Mouse (Mus musculus) splenic B cell, adult 2 months (primary cell): ENCODE measurements around the gene Hdhd5.
A peak's percentile ranks its signal among the peaks of the same experiment; 100 is the strongest.

ENCODE experiments used
- DNase-seq: peaks from one replicate; pipeline ENCODE4 v3.0.0-alpha.2; 2011; ENCODE audit warnings: low read depth, low spot score
- H3K27me3 ChIP-seq: 2 replicates; pipeline ENCODE4 v1.6.1; 2012; ENCODE audit warnings: mild to moderate bottlenecking, low read length, moderate library complexity, mixed read lengths; ENCODE audit not compliant: control insufficient read depth, poor library complexity, insufficient read depth, severe bottlenecking
- H3K36me3 ChIP-seq: 2 replicates; pipeline ENCODE4 v1.6.1; 2012; ENCODE audit warnings: mild to moderate bottlenecking, low read length, moderate library complexity, mixed read lengths; ENCODE audit not compliant: control insufficient read depth, poor library complexity, insufficient read depth, severe bottlenecking

Gene Hdhd5

DNA sequence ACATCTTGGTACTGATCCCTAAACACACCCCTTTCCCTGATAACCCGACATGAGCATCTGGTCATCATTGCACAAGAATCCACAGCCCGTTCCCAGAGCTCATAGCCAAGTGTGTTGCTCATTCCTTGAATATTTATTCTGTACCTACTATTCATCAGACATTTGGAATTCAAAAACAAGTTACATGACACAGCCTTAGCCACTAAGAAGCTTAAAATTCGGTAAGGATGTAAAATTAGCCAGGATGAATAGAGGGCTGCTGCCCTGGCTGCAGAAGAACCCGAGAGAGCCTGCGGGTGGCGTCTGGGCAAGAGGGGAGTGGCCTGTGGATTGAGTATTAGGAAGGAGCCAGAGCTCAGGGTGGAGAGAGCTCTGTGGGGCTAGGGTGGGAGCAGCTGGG, 48.4 kb downstream of the Hdhd5 start:
- H3K27me3 ChIP-seq, result no peaks in the 10 kb centered on the region
- no peak for DNase-seq
- H3K36me3 ChIP-seq, result peaks cover 26% of the 10 kb centered on the region

DNA sequence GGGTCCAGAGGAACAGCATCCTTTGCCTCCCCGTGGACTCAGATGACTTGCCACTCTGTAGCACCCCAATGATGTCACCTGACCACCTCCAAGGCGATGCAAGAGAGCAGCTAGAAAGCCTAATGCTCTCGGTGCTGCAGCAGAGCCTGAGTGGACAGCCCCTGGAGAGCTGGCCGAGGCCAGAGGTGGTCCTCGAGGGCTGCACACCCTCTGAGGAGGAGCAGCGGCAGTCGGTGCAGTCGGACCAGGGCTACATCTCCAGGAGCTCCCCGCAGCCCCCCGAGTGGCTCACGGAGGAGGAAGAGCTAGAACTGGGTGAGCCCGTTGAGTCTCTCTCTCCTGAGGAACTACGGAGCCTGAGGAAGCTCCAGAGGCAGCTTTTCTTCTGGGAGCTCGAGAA, 49.1 kb downstream of the Hdhd5 start:
- Histone ChIP-seq H3K27me3 (no peaks in the 10 kb centered on the region), H3K36me3 (peaks cover 26% of the 10 kb centered on the region)
- DNase-seq, result no peak

DNA sequence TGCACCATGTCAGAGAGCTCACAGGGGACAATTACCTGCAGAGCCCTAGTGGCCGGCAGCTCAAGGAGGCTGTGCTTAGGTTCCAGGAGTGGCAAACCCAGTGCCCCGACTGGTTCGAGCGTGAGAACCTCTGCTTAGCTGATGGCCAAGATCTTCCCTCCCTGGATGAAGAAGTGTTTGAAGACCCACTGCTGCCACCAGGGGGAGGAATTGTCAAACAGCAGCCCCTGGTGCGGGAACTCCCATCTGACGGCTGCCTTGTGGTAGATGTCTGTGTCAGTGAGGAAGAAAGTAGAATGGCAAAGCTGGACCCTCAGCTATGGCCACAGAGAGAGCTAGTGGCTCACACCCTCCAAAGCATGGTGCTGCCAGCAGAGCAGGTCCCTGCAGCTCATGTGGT, 49.6 kb downstream of the Hdhd5 start:
- no peaks in the 10 kb centered on the region for H3K27me3 ChIP-seq
- peak; percentile 72 for DNase-seq
- peaks cover 26% of the 10 kb centered on the region for H3K36me3 ChIP-seq

DNA sequence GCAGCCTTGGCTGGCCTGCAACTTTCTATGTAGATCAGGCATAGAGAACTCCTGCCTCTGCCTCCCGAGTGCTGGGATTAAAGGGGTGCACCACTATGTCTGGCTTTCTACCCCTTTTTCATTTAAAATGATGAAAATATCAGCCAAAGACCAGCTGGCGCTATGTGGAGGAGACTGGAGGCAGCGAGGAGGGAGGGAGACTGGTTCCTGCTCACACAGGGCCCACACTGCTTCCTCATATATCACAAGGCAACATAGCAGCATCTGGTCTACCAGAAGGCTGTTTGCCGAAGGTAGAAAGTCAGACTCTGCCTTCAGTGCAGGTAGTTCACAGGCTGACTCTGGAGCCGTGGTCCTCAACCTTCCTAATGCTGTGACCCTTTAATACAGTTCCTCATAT, 50.8 kb downstream of the Hdhd5 start:
- Histone ChIP-seq H3K27me3 (no peaks in the 10 kb centered on the region), H3K36me3 (peaks cover 30% of the 10 kb centered on the region)
- DNase-seq, result no peak

DNA sequence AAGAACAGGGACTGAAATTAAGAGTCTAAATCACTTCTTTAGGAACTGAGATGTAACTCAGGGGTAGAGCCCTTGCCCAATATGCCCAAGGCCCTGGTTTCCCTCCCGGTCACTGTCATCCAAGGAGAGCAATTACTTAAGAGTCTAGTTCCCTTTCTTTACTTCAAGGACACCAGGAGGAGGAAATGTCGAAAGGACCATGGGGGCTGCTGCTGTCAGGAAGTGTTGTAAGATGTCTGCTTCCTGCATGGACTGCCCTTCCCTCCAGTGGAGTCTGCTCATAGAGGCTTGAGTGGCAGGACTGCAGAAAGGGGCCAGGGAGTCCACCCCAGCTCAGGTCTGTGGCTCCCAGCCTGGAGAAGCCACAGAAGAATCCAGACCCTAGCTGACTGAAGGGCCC, 51.8 kb downstream of the Hdhd5 start:
- H3K36me3 ChIP-seq, result peaks cover 32% of the 10 kb centered on the region
- DNase-seq, result no peak
- no peaks in the 10 kb centered on the region for H3K27me3 ChIP-seq

DNA sequence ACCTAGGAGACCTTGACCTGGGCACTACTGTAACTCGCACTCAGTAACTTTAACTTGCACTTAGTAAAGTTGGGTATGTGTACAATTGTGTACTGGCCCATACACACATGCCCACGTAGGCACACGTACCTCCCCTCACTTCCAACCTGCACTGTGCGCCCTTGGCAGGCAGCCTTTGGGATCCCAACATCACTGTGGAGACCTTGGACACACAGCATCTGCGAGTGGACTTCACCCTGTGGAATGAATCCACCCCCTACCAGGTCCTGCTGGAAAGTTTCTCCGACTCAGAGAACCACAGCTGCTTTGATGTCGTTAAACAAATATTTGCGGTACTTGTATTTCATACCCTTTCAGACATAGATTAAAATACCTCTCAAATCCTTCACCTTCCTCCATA, 55.8 kb downstream of the Hdhd5 start:
- no peaks in the 10 kb centered on the region for H3K27me3 ChIP-seq
- no peak for DNase-seq

DNA sequence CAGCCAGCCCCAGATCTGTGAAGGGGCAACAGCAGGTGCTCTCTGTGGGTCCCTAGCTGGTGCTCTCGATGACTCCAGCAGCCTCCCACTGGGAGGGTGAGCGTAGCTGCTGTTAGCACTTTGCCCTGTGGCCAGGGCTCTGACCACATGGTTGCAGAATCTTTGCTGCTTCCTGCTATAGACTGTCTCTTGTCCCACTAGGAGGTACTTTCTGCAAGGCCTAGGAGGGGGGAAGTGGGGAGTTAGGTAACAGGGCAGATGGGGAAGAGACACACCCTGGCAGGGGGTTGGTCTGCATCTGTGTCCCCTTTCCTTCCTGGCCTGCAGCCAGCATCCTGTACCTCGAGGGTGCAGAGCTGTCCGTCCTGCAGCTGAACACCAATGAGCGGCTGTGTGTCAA, 57.7 kb downstream of the Hdhd5 start:
- DNase-seq, result peak; percentile 58
- H3K36me3 ChIP-seq, result peaks cover 9% of the 10 kb centered on the region
- H3K27me3 ChIP-seq, result no peaks in the 10 kb centered on the region

More for the DNA sequence above, 55.8 kb downstream of the Hdhd5 start:
- peaks cover 19% of the 10 kb centered on the region for H3K36me3 ChIP-seq

DNA sequence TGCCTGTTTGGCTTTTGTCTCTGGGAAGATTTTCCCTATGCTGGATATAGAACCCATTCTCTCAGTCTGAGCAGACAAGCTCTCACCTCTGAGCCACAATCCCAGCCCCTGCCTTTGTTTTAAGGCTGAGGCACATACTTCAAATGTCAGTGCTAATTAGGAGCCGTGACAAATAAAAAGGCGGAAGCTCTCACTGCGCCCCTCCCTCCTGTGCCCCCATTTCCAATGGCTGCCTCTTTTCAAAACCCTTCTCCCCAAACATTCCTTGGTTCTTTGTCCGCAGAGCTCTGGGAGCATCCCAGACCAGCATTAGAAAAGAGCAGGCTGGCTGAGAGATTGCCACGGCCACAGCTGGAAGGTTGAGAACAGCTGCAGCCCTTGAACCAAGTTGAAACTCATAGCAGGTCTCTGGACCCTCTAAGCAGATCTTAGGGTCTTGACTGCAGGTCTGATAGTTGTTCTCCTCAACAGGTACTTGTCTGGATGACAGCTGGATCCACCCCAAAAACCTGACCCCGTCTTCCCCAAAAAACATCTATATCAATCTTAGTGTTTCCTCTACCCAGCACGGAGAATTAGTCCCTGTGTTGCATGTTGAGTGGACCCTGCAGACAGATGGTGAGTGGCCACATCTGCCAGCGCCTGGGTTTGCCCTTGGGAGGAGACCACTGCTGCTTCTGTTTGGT, 58.5 kb downstream of the Hdhd5 start:
- H3K27me3 ChIP-seq, result no peaks in the 10 kb centered on the region
- peaks cover 6% of the 10 kb centered on the region for H3K36me3 ChIP-seq
- DNase-seq, result no peak

DNA sequence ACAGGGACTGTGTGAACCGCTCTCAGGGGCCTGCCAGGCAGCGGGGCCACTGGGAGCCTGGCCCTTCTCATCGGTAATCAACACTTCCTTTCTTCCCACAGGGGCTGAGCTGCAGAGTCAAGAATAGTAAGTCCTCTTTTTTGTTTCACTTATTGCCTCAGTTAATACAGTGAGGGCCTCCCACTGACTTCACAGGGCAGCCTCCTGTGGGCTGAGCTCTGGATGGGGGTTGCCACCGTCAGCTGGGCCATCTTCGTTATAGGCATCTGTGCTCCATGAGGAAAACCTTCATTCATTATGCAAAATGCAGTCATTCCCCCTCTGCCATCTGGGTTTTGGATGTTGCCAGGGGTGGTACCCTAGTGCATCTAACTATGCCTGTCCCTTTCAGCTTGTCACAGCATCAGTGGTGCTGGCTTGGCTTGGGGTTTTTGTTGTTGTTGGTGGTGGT, 59.1 kb downstream of the Hdhd5 start:
- Histone ChIP-seq H3K36me3 (peaks cover 6% of the 10 kb centered on the region), H3K27me3 (no peaks in the 10 kb centered on the region)
- peak; percentile 51 for DNase-seq

DNA sequence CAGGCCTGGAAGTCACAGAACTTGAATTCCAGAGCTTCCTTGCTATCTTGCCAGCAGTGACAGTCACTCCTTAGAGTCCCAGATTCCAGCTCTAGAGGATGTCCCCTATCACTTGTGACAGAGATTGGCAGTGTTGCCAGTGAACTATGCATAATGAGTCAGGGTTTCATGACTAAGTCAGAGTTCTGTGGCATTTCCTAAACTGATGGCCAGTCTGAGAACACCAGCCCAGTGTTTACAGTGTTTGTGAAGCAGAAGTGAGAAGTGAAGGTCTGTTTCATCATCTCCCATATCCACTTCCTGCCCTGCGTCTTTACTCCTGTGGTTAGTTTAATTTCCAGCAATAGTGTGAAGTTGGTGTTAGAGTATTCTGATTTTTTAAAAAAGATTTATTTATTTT, 60.5 kb downstream of the Hdhd5 start:
- H3K36me3 ChIP-seq, result peaks cover 2% of the 10 kb centered on the region; the same call in 1 of the 2 replicates
- DNase-seq, result peak; percentile 69
- no peaks in the 10 kb centered on the region for H3K27me3 ChIP-seq

DNA sequence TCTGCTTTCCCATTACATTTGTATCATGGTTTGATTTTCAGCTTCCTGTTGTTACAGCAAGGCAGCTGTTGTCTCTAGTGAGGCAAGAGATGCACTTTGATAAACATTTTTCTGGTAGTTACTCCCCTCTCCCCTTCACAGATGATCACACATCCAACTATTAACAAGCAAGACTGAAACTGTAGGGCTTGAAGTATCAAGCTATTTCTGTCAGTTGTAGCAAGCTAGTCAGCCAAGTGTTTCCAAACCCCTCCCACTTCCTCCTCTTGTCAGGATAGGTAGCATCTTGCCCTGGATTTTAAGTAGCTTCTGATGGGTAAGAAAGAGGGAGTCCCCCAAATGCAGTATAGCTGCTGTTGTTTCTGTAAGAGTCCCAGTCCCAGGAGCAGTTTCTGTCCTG, 61.3 kb downstream of the Hdhd5 start:
- H3K36me3 ChIP-seq, result peaks cover 2% of the 10 kb centered on the region; the same call in 1 of the 2 replicates

DNA sequence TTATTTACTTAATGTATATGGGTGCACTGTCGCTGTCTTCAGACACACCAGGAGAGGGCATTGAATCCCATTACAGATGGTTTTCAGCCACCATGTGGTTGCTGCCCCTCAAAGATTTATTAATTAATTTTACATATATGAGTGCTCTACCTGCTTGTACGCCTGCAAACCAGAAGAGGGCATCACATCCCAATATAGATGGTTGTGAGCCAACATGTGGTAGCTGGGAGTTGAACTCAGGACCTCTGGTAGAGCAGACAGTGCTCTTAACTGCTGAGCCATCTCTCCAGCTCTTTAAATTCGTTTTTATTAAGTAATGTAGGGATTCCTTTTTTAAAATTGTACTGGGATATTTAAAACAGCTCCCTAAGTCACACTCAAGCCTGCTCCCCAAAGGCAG, 61.9 kb downstream of the Hdhd5 start:
- no peaks in the 10 kb centered on the region for H3K27me3 ChIP-seq
- DNase-seq, result peak; percentile 59
- H3K36me3 ChIP-seq, result peaks cover under 1% of the 10 kb centered on the region; the same call in 1 of the 2 replicates

More for the DNA sequence above, 61.3 kb downstream of the Hdhd5 start:
- peak; percentile 73 for DNase-seq
- H3K27me3 ChIP-seq, result no peaks in the 10 kb centered on the region

DNA sequence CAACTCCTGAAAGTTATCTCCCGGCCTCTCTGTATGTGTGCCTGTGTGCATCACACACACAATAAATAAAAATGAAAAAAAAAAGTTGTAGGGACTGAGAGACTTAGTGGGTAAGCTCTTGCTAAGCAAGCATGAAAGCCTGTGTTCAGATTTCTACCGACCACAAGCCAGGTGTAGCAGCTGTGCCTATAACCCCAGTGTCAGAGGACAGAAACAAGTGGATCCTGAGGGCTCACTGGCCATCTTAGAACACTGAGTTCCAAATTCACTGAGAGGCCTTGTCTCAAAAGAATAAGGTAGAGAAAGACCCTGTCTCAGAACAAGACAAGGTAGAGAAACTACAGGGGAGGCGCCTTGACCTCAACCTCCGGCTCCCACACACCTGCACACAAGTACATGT, 62.9 kb downstream of the Hdhd5 start:
- no peaks in the 10 kb centered on the region for H3K27me3 ChIP-seq
- DNase-seq, result no peak
- H3K36me3 ChIP-seq, result no peaks in the 10 kb centered on the region

DNA sequence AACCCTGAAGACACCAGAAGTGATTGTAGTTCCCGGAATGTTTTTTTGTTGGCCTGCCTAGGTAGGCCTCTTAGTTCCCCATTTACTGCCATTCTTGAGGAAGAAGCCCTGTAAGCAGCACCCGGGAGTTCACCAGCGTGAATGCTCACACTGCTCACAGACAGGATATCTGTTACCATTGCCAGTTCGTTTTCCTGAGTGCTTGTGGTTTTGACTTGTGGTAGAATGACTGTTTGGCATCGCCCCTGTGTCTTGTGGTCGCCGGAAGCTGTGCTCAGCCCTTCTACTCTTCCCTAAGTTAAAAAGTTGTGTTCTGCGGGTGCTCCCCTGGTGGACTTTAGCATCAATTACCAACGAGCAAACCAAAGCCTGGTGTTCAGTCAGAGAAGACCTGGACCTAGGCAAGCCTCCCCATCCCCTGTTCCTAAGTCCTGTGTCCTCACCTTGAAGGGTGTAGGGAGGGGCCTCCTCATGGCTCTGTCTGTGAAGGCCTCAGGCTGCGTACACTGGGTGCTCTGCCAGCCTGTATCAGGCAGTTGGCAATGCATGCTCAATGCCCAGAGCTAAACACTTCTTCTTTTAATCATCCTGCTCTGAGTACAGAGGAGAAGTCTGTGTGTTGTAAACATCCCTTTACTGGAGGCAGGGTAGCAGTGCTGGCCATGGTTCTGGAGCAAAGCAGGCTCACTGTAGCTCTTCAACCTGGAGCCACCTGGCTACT, 64.3 kb downstream of the Hdhd5 start:
- no peaks in the 10 kb centered on the region for H3K27me3 ChIP-seq
- peak; percentile 82 for DNase-seq

DNA sequence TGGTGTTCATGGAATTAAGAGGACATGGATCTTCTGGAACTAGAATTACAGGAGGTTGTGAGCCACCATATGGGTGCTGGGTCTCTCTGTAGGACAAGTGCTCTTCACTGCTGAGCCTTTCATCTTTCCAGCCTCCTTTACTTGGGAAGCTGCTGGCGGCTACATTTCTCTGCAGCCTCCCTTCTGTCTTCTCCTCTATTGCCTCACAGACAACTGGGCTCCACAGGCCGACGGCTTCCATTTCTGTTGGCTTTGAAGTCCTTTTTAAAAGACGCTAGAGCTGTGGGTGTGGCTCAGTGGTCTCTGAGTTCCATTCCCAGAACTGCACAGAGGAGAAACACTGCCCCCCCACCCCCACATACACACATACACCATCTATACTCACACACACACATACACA, 65.7 kb downstream of the Hdhd5 start:
- no peak for DNase-seq
- no peaks in the 10 kb centered on the region for H3K27me3 ChIP-seq

More for the DNA sequence above, 64.3 kb downstream of the Hdhd5 start:
- H3K36me3 ChIP-seq, result no peaks in the 10 kb centered on the region

More for the DNA sequence above, 65.7 kb downstream of the Hdhd5 start:
- H3K36me3 ChIP-seq, result no peaks in the 10 kb centered on the region
